Mouse (Mus musculus): Measurements from ENCODE around the gene Coq5.

DNA sequence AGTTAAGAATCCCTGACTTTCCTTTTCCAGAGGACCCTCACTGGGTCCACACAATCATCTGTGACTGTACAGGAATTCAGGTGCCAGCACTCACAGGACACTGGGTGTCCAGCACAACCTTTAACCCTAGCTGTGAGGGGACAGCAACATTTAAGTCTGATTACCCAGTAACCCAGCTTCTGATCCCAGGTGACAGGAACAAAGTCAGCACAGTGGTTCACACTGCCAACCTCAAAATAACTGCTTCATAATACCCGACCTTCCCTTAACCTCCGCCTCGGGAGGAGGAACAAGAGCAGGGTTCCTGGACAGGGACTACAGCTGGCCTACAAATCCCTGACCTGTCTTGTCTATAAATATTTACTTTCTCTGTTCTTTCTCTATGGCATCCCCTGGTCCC, 11.2 kb upstream of the Coq5 start:
- TF ChIP-seq CTCF (IDR thresholded peaks at IDR 0.05) (no peak), EP300 (IDR thresholded peaks at IDR 0.05) (no peak)

Data from lung, postnatal 0 days (tissue).